Mouse (Mus musculus): Measurements from ENCODE around the gene Rimbp2.

DNA sequence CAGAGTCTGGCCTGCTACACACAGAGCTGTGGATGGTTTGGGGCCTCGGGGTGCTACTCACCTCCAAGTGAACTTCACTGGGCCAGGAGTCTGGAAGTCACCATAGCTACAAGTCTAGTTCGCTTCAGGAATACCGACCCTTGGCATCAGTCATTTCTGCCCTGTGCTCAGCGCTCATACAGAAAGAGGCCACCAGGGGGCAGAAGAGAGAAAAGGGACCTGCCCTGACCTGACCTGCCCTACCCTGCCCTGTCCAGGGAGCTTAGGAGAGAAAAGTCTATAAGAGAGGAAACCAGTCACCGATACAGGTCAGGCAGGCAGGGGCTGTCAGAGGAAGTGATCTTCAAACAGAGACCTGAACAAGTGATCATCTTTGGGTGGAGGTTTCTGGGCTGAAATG is 6.2 kb downstream of the Rimbp2 start:
- TF ChIP-seq CTCF (IDR thresholded peaks at IDR 0.05 in 2 of 3, conservative IDR thresholded peaks at IDR 0.05 in 1 of 3; ENCODE audit: control insufficient read depth in 1 of 3, insufficient read depth in 1 of 3, low read depth in 2 of 3, low read length in 3 of 3, poor library complexity in 1 of 3, severe bottlenecking in 1 of 3) (peak; percentile 9 to 17 (median 12); a peak in 2 of 6 replicates), EP300 (IDR thresholded peaks at IDR 0.05; ENCODE audit: low read depth in 1 of 2, low read length in 2 of 2) (no peak), ZC3H11A (IDR thresholded peaks at IDR 0.05; ENCODE audit: low read depth, low read length) (no peak), MAFK (IDR thresholded peaks at IDR 0.05; ENCODE audit: borderline replicate concordance, low read depth, low read length) (no peak), SIN3A (IDR thresholded peaks at IDR 0.05; ENCODE audit: low read length) (no peak), TAL1 (IDR thresholded peaks at IDR 0.05; ENCODE audit: low read length) (no peak), GABPA (IDR thresholded peaks at IDR 0.05; ENCODE audit: low read depth, low read length) (no peak), MXI1 (IDR thresholded peaks at IDR 0.05; ENCODE audit: low read depth, low read length) (no peak), USF2 (IDR thresholded peaks at IDR 0.05; ENCODE audit: borderline replicate concordance in 1 of 2, insufficient read depth in 1 of 2, low read depth in 1 of 2, low read length in 2 of 2) (no peak), CHD2 (IDR thresholded peaks at IDR 0.05; ENCODE audit: low read length) (no peak), MAX (IDR thresholded peaks at IDR 0.05; ENCODE audit: low read length) (no peak), ZKSCAN1 (IDR thresholded peaks at IDR 0.05; ENCODE audit: low read depth, low read length) (no peak)

All from MEL (cell line).